Mouse (Mus musculus) spleen, postnatal 36 days (tissue): Measurements from ENCODE around the gene Raf1.

Experiments
- DNase-seq, 2 experiments: peaks; one replicate each; pipeline ENCODE4 v3.0.0; 2022; ENCODE audit warnings: low spot score in 2 of 2, mixed read lengths in 1 of 2

The Raf1 gene

DNA sequence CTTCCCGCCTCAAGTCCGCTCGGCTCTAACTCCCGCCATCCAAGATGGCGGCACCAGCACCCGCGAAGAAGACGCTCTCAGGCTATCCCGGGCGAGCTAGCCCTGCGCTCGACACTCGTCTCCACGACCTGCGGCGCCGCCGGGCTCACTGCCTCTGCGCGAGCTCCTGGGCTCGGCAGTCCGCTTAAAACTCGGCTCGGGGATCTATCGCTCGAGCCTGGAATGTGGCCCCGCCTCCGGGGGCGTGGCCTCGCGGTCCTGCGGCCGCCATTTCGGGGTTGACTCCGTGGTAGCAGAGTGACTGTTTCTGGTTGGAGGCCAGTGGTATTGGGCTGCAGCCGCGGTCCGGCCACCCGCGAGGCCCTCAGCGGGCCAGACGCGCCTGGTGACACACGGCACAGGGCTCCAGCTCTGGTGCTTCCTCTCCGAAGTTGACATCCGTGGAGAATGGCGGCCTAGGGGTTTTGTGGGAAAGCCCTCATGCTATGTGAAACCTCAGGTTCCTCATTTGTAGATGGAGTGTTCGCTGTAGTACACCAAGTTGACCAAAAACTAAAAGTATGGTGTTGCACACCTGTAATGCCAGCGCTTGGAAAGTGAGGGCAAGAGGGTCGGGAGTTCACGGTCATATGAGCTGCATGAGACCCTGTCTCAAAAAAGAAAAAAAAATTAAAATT, at the start of gene Raf1:
TSS of gene Raf1 (minus strand) at position 184 of the 677 bp plus-strand sequence.
- peak; percentile 97 for DNase-seq

DNA sequence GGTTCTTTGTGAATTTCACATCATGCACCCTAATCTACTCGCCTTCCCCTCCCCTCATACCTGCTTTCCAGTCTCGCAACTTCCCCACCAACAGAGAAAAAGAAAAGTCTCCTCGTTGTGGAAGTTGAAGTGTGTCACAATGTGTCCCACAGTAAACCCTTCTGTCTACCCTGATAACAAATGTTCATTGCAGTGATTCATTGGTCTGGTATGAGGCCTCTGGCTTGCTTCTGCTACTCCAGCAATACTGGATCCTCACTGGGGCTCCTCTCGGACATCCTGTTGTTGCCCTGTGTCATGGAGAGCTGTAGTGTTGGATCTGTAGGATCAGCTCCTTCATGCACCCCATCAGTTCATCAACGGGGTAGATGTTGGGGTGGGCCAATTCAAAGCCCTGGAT, 45.8 kb upstream of the Raf1 start:
- DNase-seq: no peak

DNA sequence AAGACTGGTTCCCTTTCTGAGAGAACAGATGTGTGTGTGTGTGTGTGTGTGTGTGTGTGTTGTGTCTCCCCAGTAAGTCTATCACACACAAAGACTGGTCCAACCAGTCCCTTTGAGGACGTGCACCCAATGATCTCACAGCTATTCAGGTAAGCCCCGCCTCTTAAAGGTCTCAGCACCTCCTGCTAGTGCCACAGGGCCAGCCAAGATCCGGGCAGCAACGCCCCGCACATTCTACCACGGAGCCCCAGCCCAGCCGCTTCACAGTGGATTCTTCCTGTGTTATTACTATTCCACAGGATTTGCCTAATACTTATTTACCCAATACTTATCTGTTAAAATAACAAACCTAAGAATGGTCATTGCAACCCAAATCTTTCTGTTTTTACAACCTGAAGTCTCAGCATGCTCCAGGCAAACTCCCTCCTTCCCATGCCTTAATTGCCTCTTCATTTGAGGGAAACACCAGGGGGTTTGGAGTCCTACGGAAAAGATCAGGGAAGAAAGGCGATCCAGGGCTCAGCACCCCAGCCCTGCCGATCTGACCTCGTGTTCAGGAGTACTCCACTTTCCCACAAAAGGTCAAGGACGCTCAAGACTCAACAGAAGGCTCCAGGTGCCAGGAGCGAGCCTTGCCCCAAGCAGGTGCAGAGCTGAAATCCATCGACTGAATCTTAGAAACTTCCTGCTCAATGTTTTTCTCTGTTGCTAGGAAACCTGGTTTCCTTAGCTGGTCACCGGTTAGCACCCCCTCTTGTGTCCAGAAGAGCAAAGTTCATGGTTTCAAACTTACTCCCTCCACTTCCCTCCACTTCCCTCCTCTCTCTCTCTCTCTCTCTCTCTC, 41.5 kb upstream of the Raf1 start:
- peak; percentile 51 to 54 for DNase-seq

DNA sequence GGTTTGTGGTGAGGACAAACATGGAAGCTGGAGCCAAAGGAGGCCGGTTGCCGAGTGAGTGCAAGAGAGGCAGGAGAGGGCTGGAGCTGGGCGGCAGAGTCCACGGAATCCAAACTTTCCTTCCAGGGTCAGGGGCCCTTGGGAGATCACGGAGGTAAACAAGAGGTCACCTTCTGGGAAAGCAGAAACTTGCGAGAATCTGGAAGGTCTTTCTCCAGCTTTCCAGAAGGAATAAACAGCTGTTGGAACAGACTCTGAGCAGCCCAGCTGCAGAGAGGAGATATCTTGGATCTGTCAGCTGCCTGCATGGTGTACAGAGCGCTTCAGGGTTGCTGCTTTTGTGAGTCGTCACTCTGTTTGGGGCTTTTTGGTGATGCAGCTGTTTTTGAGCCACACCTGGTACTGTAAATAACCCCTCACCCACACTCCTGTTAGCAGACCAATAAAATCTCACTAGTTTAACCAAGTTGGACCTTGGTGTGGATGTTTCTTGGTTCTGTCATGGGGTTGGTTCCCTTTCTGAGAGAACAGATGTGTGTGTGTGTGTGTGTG, 40.7 kb upstream of the Raf1 start:
- DNase-seq: no peak

DNA sequence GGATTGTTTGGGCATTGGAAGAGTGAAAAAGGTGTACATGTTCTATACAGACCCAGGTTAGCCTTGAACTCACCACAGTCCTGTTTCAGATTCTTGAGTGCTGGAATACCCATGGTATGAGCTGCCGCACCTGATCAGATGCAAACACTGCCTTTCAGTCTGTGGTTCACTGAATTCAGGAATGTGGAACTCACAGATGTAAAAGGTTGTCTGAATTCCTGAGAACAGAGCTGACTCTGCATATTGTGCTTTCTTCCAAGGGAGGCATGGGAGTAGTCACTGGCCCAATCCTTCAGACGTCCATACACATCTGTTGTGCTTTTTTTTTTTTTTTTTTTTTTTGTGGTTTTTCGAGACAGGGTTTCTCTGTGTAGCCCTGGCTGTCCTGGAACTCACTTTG, 34.8 kb upstream of the Raf1 start:
- DNase-seq: no peak

DNA sequence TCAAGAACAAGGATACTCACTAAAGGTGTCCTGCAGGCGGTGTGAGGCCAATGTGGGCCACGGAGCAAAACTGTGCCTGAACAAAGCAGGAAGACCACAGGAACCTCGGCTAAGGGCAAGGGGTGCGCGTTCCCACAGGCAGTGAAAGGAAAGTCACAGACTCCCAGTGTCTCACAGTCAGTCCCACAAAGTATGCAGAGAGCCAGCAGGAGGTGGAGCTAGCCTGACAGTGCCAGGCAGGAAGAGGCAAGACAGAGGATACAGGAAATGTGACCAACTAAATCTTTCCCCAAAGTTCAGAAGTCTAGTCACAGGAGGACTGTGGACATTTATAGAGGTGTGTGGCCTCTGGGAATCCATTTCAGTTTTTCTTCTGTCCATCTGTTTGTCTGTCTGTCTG, 26.5 kb upstream of the Raf1 start:
- DNase-seq: no peak

DNA sequence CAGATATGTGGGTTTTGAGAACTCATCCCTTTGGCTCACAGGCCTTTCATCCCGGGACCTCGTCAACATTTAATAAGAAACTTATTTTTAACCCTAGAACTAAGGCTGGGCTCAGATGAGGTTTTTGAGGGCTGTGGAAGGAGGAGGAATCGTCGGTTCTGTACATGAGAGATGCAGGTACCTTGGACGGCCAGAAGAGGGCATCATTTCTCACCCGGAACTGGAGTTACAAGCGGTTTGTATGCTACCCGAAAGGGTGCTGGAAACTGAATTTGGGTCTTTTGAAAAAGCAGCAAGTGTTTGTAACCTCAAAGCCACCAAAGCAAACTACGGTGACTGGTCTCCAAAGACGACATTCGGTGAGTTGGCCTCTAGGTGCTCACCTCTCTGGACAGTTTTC, 24.9 kb upstream of the Raf1 start:
- no peak for DNase-seq

DNA sequence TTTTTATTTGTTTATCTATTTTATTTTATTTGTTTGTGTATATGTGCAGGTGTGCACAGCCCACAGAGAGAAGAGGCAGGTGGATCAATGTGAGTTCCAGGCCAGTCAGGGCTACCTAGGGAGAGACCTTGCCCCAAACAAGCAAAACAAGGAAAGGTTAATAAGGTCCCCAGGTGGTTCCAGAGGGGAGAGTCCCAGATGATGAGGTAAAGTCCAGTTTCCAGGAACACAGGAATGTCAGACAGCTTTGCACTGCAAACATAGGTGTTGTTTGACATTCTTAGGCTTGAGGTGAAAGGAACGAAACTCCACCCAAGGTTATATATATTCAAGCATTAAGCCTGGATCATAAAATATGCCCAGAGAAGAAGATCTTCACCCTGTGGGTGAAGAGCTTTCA, 24.3 kb upstream of the Raf1 start:
- DNase-seq: no peak

DNA sequence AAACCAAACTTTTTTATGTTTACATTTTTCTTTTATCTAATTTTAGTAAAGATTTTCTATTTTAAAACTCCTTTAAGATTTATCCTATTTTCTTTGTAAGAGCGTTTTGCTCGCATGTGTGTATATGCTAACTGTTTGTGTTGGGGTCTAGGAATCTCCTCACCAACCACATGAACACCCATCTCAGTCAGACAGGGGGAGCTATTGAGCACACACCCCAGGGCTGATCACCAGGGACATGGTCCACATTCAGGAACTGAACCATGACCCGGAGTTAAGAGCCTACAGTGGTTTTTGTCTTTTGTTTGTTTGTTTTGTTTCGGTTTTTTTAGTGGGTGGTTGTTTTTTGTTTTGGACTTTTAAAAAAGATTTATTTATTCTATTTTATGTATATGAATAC, 22.3 kb upstream of the Raf1 start:
- DNase-seq: no peak

DNA sequence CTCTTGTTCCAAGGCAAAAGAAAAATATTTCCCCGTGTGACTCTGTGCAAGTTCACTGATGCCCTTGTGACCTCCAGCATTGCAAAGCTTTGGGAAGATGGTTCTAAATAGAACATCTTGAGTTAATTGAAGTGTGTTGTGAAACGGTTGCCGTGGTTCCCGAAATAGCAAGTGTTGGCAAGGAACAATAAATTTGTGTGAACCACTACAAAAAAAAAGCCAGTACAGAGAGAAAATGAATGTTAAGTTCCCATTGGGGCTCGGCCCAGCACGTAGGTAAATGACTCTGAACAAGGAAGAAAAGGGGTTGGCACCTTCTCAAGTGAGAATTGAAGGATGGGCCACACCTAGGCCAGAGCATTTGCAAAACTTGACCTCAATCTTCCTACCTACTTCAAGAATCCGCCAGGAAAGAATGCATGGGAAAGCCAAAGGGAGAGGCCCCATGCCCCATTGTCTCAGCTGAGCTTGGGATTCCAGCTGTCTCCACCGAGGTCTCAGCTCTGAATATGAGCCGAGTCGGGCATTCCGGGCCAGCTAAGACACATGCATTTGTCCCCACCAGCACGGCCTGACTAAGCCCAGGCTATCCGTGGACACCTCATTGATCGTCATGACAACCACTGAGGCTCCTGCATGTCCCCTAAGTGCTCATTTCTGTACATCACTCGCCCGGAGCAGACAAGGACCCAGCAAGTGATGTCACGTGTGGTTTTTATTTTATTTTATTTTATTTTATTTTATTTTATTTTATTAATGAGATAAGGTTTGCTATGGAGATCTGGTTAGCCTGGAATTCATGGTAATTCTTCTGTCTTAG, 21.5 kb upstream of the Raf1 start:
- DNase-seq: no peak

DNA sequence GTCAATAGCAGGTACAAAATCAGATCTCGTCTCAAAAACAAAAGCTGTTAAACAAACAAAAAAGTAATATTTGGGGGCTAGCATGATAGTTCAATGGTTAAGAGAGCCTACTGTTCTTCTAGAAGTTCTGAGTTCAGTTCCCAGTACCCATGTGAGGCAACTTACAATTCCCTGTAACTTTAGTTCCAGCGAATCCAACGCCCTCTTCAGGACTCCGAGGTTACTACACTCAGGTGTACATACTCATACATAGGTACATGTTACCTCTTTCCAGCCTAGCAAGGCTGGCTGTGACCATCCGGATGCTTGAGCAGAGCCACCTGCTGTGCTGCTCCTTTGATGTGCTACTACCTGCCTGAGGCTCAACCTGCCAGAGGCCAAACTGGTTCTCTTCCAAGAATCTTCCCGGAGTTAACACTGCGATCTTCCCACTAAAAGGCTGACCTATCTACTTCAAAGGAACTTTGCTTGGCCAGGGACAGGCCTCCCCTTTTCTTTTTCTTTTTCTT, 20.3 kb upstream of the Raf1 start:
- no peak for DNase-seq

DNA sequence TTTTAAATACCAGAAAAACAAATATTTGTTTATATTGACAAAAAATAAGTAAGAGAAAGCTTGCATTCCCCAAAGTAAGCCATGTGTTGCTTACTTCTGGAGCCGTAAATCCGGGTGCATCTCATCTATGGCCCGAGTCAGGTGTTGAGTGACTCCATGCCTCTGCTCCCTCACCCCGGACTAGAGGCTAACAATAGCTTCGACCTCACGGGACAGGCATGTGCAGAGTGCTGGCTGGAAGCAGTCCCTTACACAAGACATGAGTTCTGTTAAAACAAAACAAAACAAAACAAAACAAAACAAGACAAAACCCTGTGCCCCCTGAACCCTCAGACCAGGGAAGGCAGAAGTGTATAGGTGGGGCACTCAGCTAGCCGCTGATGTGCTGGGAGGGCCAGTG, 18.7 kb upstream of the Raf1 start:
- no peak for DNase-seq

DNA sequence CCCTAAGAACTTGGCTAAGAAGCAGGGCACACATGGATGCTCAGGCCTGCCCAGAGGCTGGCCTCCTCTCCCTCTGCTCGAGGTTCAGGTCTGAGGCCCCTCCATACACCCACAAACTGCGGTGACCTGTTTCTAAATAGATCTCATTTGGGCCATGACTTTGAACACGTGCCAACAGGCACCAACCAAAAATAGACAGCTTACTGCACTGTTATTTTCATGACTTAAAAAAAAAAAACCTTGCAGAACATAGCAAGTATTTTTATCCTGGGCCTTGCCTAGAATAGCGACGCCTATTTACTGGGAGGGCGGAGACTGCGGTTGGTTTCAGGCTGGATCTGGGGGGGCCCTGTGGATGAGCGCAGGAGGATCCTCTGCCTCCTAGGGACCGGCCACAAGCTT, 18.0 kb upstream of the Raf1 start:
- no peak for DNase-seq

DNA sequence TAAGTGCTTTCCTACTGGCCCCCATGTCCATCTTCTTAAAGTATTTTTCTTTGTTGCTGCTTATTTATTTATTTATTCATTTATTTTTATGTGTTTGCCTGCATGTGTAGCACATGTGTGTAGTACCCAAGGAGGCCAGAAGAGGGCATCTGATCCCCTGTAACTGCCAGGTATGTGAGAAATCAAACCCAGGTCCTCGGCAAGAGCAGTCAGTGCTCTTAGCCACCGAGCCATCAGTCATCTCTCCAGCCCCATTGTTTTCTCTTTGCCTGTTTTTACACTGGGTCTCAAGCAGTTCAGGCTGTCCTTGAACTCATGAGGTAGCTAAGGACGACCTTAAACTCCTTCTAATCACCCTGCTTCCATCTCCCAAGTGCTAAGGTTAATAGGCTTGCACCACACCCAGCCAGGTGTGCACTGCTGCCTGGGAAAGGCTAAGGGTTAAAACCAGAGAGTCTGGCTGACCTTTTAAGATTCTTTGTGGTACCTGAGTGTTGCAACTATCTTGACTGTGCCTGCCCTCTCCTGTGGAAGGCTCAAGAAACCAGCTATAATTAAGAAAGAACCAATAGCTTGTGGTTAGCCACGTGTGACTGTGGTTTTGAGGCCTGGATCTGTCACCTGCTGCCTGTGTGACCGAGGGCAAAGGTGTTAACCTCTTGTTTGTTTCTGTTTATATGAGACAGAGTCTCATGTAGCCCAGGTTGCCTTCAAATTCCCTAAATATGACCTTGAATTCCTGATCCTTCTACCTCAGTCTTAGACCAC, 16.7 kb upstream of the Raf1 start:
- peak in 1 of 2 experiments; percentile 18 for DNase-seq

DNA sequence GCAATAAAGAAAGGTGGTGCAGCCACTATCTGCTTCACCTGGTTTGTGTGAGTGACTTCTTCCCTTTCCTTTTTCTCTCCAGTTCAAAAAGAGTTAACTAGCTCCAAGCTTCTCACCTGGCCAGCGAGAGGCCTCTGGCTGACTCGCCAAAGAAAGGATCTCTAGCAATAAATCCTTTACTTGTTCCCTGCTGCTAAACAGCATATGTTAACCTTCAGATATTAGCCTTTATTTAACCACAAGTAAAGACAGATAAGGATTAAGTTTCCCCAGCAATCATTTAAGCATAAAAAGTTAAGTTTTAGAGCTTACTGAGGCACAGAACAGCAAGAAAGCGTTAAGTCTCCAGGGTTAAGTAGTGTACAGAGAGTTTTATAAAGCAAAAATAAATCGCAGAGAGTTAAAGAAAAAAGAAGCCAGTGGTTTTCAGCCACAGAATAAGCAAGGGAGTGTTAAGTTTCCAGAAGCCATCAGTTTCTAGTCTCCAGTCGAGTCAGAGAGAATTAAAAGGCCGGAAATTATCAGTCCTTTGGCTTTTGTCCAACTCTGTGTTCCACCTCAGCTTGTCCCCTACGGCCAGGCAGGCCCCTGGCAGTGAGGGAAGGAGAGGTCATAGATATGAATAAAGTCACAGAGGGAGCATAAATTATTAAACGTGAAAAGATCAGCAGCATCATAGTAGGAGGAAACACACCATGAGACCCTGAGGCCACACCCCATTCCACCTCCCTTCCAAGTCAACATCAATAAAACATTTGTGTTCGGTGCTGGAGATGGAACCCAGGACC, 15.9 kb upstream of the Raf1 start:
- DNase-seq: no peak

DNA sequence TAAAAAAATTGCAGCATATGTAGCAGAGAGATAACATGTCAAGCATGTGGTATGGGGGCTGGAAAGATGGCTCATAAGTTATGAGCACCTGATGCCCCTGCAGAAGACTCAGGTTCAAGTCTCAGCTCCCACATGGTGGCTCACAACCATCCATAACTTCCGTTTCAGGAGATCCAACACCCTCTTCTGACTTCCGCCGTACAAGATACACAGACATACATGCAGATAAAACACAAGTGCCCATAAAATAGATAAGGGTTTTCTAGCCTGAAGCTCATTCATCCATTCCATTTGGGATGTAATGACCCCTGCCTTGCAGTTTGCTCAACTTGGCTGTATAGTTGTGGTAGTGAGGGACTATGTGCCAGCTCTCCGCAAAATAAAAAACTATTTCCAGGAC, 13.7 kb upstream of the Raf1 start:
- no peak for DNase-seq

DNA sequence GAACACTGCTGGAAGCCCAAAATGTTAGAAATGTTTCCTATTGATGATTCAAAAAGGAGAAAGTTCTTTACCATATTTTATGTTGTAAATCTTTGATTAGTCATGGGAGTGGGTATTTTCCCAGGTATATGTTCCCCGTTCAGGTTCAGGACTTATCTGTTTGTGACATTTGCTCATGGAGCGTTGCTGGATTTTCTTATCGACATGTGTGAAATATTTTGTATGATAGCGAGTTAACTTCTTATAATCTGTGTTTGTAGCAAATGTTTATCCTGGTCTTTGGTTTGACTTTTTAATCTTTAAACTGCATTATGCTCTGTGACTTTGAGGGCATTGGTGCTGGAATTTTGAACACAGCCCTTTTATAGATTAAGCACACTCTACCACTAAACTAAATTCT, 12.2 kb upstream of the Raf1 start:
- DNase-seq: no peak

DNA sequence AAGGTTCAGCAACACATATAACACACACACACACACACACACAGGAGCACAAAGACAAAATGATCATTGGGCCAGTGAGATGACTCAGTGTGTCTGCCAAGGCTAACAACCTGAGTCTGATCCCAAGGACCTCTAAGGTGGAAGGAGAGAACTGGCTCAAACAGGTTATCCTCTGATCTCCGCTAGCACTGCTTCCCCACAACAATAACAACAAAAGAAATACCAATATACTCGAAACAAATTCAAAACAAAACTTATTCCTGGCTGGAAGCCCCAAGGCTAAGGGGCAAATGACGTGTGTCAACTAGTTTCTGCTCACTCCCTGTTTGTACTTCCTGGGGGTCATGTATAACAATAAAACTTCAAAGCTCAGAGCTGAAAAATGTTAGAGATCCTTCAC, 11.3 kb upstream of the Raf1 start:
- DNase-seq: no peak

DNA sequence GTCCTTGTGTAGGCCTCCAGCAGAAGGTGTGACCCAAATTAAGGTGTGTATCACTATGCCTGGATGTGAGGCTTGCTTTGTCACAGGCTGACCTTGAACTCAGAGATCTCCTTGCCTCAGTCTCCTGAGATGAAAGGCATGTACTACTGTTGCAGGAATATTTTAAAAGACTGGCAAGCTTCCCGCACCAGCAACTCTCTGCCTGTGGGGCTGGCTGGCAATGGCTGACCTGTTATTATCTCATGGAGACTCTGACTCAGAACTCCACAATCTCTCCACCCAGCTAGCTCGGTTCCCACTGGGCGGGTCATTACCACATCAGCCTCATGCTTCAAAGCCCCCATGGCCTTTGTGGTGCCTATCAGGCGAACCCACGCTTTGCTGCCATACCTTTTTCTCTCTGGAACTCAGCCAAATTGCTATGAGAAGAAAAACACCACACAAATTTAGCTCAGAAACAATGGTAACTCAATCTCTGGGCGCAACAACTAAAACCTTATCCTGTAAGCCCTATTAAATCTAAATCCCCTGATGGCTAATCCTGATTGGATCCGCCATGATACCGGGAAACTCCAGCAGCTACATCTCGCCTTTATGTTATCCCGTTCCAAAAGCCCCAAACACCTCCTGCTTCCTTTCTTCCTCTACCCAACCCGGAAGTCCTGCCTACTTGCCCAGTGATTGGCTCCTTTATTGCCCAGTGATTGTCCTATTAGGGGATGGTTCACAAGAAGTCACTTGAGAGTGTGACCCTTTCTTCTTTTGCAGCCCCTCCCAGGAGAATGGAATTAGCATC, 8.6 kb upstream of the Raf1 start:
- DNase-seq: no peak

DNA sequence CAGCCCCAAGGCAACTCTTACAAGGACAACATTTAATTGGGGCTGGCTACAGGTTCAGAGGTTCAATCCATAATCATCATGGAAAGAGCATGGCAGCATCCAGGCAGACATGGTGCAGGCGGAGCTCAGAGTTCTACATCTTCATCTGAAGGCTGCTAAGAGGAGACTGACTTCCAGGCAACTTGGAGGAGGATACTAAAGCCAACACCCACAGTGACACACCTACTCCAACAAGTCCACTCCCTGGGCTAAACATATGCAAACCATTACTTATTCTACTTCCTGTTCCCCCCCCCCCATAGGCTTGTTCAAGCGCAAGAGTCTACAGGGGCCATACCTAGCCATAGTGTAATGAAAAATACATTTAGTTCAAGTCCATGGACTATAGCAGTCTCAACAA, 7.8 kb upstream of the Raf1 start:
- DNase-seq: no peak
